Mouse (Mus musculus) C2C12 (cell line): ENCODE data around the gene Acot4. TPM values are rescaled to one million over a fixed set of nuclear protein-coding genes. Genes with fewer than 3 reads are reported as not detected.
"Not testable (repeated sequence)": the region's sequence is repeated elsewhere in the genome, so short reads cannot be mapped to it uniquely, and the experiment has no call there.

ENCODE experiments used
- H3K27me3 ChIP-seq: one replicate; pipeline ENCODE4 v1.6.1; 2011; ENCODE audit not compliant: control insufficient read depth, insufficient read depth, insufficient read length
- H3K36me3 ChIP-seq: one replicate; pipeline ENCODE4 v1.6.1; 2011; ENCODE audit not compliant: control insufficient read depth, insufficient read depth
- H3K4me3 ChIP-seq: one replicate; pipeline ENCODE4 v1.5.1; 2011; ENCODE audit warnings: mild to moderate bottlenecking, control low read depth; ENCODE audit not compliant: poor library complexity, insufficient read depth, severe bottlenecking
- H3K79me2 ChIP-seq: one replicate; pipeline ENCODE4 v1.6.1; 2011; ENCODE audit not compliant: control insufficient read depth, insufficient read depth
- H3K79me3 ChIP-seq: one replicate; pipeline ENCODE4 v1.6.1; 2011; ENCODE audit warnings: low read depth, control low read depth
- H3ac ChIP-seq: one replicate; pipeline ENCODE3; 2011; ENCODE audit warnings: low read depth; ENCODE audit not compliant: control insufficient read depth, insufficient read length
- CEBPB ChIP-seq: IDR thresholded peaks from one replicate; pipeline ENCODE4 v1.6.1; 2011; ENCODE audit warnings: low read depth, mild to moderate bottlenecking, control low read depth, moderate library complexity
- CTCF ChIP-seq: IDR thresholded peaks from one replicate; pipeline ENCODE4 v1.5.1; 2011; ENCODE audit not compliant: control insufficient read depth, insufficient read depth, insufficient read length
- FOSL1 ChIP-seq: IDR thresholded peaks from one replicate; pipeline ENCODE4 v1.8.0; 2011; ENCODE audit warnings: mild to moderate bottlenecking, low read length; ENCODE audit not compliant: poor library complexity, insufficient read depth, severe bottlenecking
- MAX ChIP-seq: IDR thresholded peaks from one replicate; pipeline ENCODE4 v1.6.1; 2011; ENCODE audit warnings: mild to moderate bottlenecking, control low read depth
- MYOD1 ChIP-seq: IDR thresholded peaks from one replicate; pipeline ENCODE4 v1.6.1; 2011; ENCODE audit warnings: low read depth; ENCODE audit not compliant: control insufficient read depth, insufficient read length
- MYOG ChIP-seq: IDR thresholded peaks from one replicate; pipeline ENCODE4 v1.6.1; 2011; ENCODE audit not compliant: control insufficient read depth, insufficient read length; ENCODE audit errors: extremely low read depth
- USF1 ChIP-seq: IDR thresholded peaks from one replicate; pipeline ENCODE4 v1.6.1; 2011; ENCODE audit warnings: low read depth, mild to moderate bottlenecking, control low read depth, moderate library complexity
- polyA plus RNA-seq: library from polyadenylated mRNA; unstranded; fragments of >200 nt; fragmentation: generic; extraction: Trizol; gene quantifications from one replicate; pipeline ENCODE4 v1.2.1, GENCODE M21; 2012; ENCODE audit warnings: missing spikeins

Acot4 gene
- polyA plus RNA-seq, 1 experiment = under 0.01 TPM

GRCm38 (mm10) chr12:84077371-84077990 is 39.3 kb downstream of the Acot4 start:
- TF ChIP-seq MAX (no peak), CEBPB (no peak), USF1 (no peak)
- Histone ChIP-seq H3K4me3 (no peak overlapping the region), H3K36me3 (no peaks in the 10 kb centered on the region)

GRCm38 (mm10) chr12:84083842-84084241 is 45.7 kb downstream of the Acot4 start:
- Histone ChIP-seq H3K27me3 (peaks cover 4% of the 10 kb centered on the region), H3K79me3 (no peaks in the 10 kb centered on the region), H3K36me3 (no peaks in the 10 kb centered on the region), H3K79me2 (no peaks in the 10 kb centered on the region), H3K4me3 (no peak overlapping the region), H3ac (no peak overlapping the region)
- TF ChIP-seq MAX = no peak
- no peak for TF ChIP-seq CTCF
- TF ChIP-seq MYOG = no peak
- no peak for TF ChIP-seq CEBPB
- TF ChIP-seq FOSL1 = no peak

More at GRCm38 (mm10) chr12:84077371-84077990, 39.3 kb downstream of the Acot4 start:
- Histone ChIP-seq H3K79me2 (no peaks in the 10 kb centered on the region), H3K27me3 (peaks cover 15% of the 10 kb centered on the region), H3ac (no peak overlapping the region), H3K79me3 (no peaks in the 10 kb centered on the region)

DNA sequence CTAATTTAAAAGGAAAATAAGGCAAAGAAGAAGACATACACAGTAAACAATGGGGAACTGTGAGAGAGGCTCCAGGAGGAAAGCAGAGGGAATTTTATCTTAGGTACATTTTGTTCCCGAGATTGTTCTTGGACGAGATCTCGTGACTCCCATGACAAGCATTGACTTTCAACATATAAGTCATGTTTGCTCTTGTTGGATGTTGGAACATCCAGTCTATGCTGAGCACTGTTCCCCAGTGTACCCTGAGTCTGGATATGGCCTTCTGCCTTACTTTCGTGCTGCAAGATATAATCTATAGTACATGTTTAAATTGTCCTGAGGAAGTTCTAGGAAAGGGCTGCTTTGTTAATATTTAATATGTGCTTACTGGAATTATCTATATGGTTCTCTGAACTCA is 46.4 kb downstream of the Acot4 start:
- H3K4me3 ChIP-seq = no peak overlapping the region
- H3ac ChIP-seq = no peak overlapping the region
- no peaks in the 10 kb centered on the region for H3K79me3 ChIP-seq
- H3K36me3 ChIP-seq = no peaks in the 10 kb centered on the region
- H3K79me2 ChIP-seq = no peaks in the 10 kb centered on the region
- peaks cover 4% of the 10 kb centered on the region for H3K27me3 ChIP-seq
- TF ChIP-seq CEBPB (no peak), MYOD1 (no peak), CTCF (no peak), MAX (no peak), USF1 (no peak), MYOG (no peak), FOSL1 (no peak)

DNA sequence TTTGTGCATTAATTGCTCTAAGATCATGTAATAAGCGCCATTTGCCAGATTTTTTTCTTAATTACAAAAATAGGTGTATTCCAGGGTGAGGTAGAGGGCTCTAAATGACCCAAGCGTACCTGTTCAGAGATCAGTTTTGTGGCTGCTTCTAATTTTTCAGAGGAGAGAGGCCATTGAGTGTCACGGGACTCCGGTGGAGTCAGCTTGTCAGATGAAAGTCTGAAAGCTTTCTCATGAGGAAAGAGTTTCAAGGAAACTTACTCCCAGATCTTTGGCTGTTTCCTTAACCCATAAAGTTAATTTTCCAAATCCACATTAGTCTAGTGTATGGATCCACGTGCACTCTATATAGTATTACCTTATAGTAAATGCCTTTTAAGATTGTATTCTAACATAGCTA is 56.5 kb downstream of the Acot4 start:
- not testable (repeated sequence) for H3K79me2 ChIP-seq, H3K79me3 ChIP-seq, H3K36me3 ChIP-seq, H3ac ChIP-seq, H3K27me3 ChIP-seq, H3K4me3 ChIP-seq

Other genes with a start within 250 kb of the Acot4 start
- 11.2 TPM for gene Numb, start 116.4 kb upstream of the Acot4 start, polyA plus RNA-seq
- 18.7 TPM for gene Riox1, start 87.8 kb upstream of the Acot4 start, polyA plus RNA-seq
- gene Heatr4, start 53.5 kb upstream of the Acot4 start, polyA plus RNA-seq = not detected
- 2.6 TPM for gene Acot2, start 50.5 kb upstream of the Acot4 start, polyA plus RNA-seq
- gene Acot1, start 28.9 kb upstream of the Acot4 start, polyA plus RNA-seq = 0.41 TPM
- gene Gm49366, start 556 bp downstream of the Acot4 start, polyA plus RNA-seq = not detected
- gene Acot3, start 13.8 kb downstream of the Acot4 start, polyA plus RNA-seq = not detected
- not detected for gene Acot5, start 30.9 kb downstream of the Acot4 start, polyA plus RNA-seq
- 0.25 TPM for gene Acot6, start 62.3 kb downstream of the Acot4 start, polyA plus RNA-seq
- 4.7 TPM for gene Dnal1, start 76.0 kb downstream of the Acot4 start, polyA plus RNA-seq
- gene Pnma1, start 110.1 kb downstream of the Acot4 start, polyA plus RNA-seq = 0.46 TPM
- 6.5 TPM for gene Elmsan1, start 180.5 kb downstream of the Acot4 start, polyA plus RNA-seq
- gene Ptgr2, start 246.9 kb downstream of the Acot4 start, polyA plus RNA-seq = 13.3 TPM